Mouse (Mus musculus): ENCODE measurements around the gene Patz1.

DNA sequence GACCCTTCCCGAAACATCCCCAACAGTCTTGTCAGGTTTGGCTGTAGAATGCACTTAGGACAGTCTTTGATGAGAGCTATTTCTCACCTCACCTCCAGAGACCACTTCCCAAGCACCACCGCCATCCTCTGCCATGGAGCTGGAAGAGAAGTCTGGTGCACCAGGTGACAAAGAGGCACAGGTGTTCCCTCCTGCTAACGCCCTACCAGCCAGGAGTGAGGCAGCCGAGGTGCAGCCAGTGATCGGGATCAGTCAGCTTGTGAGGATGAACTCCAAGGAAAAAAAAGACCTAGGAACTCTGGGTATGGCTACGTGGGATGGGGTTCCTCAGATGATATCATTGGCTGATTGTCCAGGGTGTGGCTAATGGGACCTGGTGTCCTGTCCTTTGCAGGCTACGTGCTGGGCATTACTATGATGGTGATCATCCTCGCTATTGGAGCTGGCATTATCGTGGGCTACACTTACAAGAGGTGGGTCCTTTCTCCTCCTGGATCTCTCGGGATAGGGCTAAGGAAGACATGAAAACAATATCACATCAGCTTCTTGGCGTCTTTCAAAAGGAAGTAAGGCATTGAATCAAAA, 44.5 kb downstream of the Patz1 start:
- TF ChIP-seq POLR2A (IDR thresholded peaks at IDR 0.05; ENCODE audit: low read depth, low read length): no peak
- no peak for TF ChIP-seq CTCF (conservative IDR thresholded peaks at IDR 0.05; ENCODE audit: insufficient read depth, insufficient read length, low read depth, low read length)

Measured in kidney, adult 2 months (tissue).